Mouse (Mus musculus): Measurements from ENCODE around the gene Elovl7. TPM values are rescaled to one million over a fixed set of nuclear protein-coding genes. Genes with fewer than 3 reads are reported as not detected.

Gene Elovl7
- total RNA-seq, 2 experiments from 2014 or later = 0.17 to 0.26 TPM

DNA sequence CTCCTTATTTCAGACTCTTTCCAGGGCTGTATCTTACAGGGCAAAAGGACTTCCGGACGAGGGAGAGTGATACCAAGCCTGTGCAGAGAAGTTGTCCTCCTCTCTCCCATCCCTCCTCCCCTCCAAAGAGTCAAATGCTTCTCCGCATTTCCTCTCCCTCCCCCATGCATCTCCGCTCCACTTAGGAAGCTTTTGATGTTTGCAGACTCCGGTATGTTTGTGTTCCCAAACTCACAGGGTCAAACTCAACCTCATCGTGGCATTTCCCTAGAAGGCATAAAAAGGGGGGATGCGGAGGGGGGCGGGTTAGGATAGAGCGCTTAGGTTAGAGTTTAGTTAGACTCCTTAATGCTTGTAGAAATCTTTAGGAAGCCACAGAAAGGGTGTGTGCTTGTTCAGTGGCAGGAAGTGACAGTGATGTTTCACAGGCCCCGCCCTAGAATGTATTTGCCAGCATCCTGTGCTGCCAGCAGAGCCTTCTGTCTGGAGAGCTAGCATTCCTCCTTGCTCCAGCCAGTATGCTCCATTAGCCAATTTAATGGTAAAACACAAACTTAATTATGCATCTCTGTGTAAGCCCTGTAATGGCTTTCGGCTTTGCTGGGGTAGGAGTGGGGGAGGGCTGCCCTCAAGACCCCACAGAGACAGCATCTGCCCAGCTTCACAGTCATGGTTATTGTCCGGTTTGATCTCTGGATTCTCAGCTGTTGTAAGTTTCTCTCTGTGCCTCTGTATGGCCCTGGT is 83.3 kb downstream of the Elovl7 start:
- DNase-seq = peak; percentile 40 to 56
- intact Hi-C loops (cut with DNase I) = no loop called here

GRCm38 (mm10) chr13:108298241-108298640 is 84.0 kb downstream of the Elovl7 start:
- intact Hi-C loops (cut with DNase I) = no loop called here
- no peak for DNase-seq

- DNase-seq = no peak
- intact Hi-C loops (cut with DNase I) = no loop called here
These were observed 86.2 kb downstream of the Elovl7 start for GRCm38 (mm10) chr13:108300346-108300950.

DNA sequence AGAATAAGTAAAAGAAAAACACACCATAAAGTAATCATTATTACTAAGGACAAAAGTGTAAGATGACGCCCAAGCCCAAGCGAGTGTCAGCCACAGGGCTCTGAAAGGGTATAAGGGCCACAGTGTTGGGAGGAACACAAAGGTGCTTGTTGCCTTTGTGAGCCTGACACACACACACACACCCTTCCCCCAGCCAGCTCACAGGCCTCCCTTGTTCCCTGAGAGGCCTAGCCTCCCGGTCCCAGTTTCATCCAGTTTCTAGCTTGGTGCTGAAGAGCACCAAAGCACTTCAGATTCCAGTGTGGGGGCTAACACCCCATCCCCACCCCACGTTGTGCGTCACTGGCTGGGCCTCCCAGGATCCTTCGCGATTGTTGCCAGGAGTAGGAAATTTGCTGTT is 87.2 kb downstream of the Elovl7 start:
- intact Hi-C loops (cut with DNase I) = no loop called here
- DNase-seq = no peak

DNA sequence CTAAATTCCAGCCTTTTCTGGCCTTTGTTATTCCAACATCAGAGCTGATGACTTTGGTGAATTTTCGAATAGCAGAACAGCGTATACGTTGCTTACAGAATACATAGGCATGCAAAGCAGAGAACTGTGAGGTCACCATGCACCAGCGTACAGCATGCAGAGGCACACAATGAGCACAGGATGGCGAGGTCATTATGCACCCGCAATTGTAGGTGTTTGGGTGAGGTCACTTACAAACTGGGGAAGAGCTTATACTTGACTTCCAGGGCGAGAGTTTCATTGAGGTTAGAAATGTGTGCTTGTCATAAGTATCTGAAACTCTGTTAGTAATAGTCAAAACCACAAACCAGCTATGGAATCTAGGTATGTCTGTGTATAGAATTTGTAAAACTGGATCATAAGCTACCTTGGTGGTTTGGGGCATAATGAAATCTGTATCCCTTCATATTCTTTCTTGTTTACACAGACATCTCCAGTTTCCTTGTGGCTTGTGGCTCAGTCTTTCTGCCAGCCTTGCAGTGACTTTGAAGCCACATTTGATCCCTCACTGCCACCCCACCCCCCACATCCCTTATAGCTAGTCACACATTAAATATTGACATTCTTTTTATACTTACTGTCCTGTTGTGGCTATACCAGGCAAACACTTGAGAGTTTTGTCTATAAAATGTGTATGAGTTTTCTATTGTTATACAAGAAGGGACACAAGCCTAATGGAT is 88.9 kb downstream of the Elovl7 start:
- intact Hi-C loops (cut with DNase I) = no loop called here
- no peak for DNase-seq

GRCm38 (mm10) chr13:108303841-108304240 is 89.6 kb downstream of the Elovl7 start:
- intact Hi-C loops (cut with DNase I) = no loop called here
- DNase-seq = no peak

- intact Hi-C loops (cut with DNase I) = no loop called here
- DNase-seq = no peak
These were observed 90.5 kb downstream of the Elovl7 start for GRCm38 (mm10) chr13:108304680-108305079.

GRCm38 (mm10) chr13:108315702-108316486 is 101.7 kb downstream of the Elovl7 start, which contains the start of gene Depdc1b:
TSS of gene Depdc1b (plus strand) at chr13:108316332.
- DNase-seq = peak; percentile 93 to 96
- intact Hi-C loops (cut with DNase I) = loop anchor here (5.0 to 10.0 kb wide), 2 partner anchors 159 to 271 kb away; partner anchors contain the start of genes Ercc8, Ndufaf2 and Smim15

DNA sequence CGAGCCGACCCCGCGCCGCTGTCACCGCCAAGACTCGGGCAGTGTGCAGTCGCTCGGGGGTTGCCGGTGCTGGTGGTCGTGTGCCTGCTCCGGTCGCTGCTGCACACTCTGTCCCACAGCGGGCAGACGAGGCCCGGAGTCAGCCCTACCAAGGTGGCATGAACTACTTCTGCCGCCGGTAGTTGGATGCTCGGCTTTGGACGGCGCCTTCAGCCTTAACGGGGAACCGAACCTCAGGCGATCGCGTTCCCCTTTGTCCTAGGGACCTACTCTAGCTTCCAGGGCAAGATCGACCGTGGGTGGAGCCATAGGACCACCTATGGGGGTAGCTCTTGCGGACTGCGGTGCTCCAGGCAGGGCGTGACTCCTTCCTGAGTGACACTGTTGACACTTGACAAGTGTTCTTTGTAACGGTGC is 102.3 kb downstream of the Elovl7 start:
- intact Hi-C loops (cut with DNase I) = loop anchor here (5.0 to 10.0 kb wide), 2 partner anchors 159 to 272 kb away; partner anchors contain the start of genes Ercc8, Ndufaf2 and Smim15
- DNase-seq = no peak

GRCm38 (mm10) chr13:108317414-108317813 is 103.2 kb downstream of the Elovl7 start:
- intact Hi-C loops (cut with DNase I) = loop anchor here (5.0 to 10.0 kb wide), 2 partner anchors 160 to 273 kb away; partner anchors contain the start of genes Ercc8, Ndufaf2 and Smim15
- DNase-seq = no peak

- DNase-seq = no peak
- intact Hi-C loops (cut with DNase I) = loop anchor here (5.0 to 10.0 kb wide), 2 partner anchors 162 to 274 kb away; partner anchors contain the start of genes Ercc8, Ndufaf2 and Smim15
These were observed 104.8 kb downstream of the Elovl7 start for GRCm38 (mm10) chr13:108319028-108319427.

GRCm38 (mm10) chr13:108320216-108320615 is 106.0 kb downstream of the Elovl7 start:
- intact Hi-C loops (cut with DNase I) = no loop called here
- DNase-seq = no peak

DNA sequence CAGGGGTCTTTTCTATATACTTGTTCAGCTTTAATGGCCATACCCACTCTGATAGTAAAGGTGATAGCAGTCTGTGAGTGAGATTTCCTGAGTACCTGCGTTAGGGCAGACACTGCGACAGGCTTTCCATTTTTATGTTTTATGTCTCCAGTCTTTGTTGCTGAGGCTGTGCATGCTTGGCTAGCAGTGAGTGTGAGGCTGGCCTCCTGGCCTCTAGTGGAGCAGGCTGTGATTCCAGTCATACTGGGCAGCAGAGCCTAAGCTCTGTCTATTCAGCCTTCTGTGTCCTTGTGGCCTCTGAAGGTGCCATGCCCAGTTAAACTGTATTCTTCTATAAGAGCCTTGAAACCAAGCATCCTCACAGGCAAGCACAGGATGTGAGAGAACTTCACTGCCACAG is 108.3 kb downstream of the Elovl7 start:
- intact Hi-C loops (cut with DNase I) = no loop called here
- no peak for DNase-seq

DNA sequence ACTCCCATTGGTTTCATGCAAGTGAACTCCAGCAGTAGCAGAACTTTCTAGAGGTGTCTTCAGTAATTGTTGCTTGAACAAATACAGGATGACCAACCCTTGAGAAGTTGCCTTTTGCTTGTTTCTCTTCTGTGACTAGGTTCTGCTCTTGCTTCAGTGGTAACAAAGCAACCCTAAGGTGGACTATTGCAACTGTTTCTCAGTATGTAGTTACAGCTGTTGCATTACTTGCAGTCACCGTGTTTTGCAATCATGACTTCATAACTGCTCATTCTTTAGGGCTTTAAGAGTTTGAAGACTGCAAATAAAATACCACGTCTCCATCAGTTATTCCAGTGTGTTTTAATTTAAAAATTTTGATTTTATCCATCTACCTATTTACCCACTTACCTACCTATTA is 109.1 kb downstream of the Elovl7 start:
- intact Hi-C loops (cut with DNase I) = no loop called here
- DNase-seq = no peak

DNA sequence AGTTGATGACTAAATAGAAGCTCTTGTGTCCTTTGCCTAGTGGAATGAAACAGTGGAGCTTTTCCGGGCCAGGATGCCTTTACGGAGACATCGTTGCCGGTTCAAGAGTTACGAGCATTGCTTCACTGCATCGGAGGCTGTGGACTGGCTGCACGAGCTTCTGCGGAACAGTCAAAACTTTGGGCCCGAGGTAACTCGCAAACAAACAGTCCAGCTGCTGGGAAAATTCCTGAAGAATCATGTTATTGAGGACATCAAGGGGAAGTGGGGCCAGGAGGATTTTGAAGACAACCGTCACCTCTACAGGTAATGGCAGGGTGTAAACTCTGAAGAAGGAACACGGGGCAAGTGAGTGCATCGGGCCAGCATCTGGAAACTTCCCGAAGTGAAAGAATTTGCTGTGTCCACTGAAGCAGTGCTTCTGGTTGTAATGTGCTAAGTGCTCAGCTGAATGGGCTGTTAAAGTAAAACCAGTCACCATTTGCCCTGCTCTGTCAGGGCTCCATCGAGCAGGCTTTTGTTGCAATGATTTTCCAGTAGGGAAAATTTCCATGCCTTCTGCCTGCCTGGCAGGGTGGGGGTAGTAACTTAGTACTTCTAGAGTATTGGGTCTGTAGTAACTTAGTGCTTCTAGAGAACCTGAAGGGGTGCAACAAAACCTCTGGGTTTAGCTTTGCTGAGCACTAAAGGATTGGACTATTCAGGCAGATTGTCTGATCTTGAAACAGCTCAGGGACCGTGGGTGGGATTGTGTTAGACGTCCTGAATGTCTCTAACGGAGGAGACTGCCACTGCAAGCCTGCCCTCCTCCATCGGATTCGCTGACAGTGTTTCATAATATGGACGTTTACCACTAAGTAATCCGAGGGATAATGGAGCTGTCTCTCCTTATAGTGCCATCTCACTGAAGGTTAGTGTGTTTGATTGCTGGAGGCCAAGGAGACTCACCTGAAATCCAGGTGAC is 109.9 kb downstream of the Elovl7 start:
- intact Hi-C loops (cut with DNase I) = no loop called here
- no peak for DNase-seq

- no peak for DNase-seq
- intact Hi-C loops (cut with DNase I) = loop anchor here (5.0 kb wide), 1 partner anchor 114 kb away; the partner anchor contains the start of gene Elovl7
These were observed 111.7 kb downstream of the Elovl7 start for GRCm38 (mm10) chr13:108325871-108326270.

DNA sequence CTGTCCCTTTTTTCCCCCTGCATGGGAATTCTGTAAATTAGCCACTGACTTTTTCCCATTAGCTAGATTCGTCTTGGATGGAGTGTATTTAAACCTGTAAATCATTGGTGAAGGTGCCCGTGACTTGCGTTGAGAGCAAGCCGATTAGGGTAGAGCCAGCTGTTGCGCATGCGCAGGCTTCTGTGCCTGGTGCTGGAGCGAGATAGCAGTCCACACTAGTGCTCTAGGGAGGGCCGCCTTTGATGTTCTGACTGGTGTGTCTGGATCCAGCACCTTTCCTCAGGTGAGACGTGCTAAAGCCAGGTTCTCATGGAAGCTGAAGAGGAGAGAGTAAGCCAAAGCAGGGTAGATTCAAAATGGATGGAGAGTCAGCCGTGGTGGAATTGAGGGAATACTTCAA is 112.1 kb downstream of the Elovl7 start:
- no peak for DNase-seq
- intact Hi-C loops (cut with DNase I) = loop anchor here (5.0 kb wide), 1 partner anchor 114 kb away; the partner anchor contains the start of gene Elovl7

- DNase-seq = no peak
- intact Hi-C loops (cut with DNase I) = loop anchor here (5.0 kb wide), 1 partner anchor 115 kb away; the partner anchor contains the start of gene Elovl7
These were observed 112.8 kb downstream of the Elovl7 start for GRCm38 (mm10) chr13:108327047-108327446.

Measured in heart, postnatal 14 days (tissue).